Mouse (Mus musculus): ENCODE data around the gene Zscan22.
"Not testable (repeated sequence)": the region's sequence is repeated elsewhere in the genome, so short reads cannot be mapped to it uniquely, and the experiment has no call there.

Zscan22 gene

DNA sequence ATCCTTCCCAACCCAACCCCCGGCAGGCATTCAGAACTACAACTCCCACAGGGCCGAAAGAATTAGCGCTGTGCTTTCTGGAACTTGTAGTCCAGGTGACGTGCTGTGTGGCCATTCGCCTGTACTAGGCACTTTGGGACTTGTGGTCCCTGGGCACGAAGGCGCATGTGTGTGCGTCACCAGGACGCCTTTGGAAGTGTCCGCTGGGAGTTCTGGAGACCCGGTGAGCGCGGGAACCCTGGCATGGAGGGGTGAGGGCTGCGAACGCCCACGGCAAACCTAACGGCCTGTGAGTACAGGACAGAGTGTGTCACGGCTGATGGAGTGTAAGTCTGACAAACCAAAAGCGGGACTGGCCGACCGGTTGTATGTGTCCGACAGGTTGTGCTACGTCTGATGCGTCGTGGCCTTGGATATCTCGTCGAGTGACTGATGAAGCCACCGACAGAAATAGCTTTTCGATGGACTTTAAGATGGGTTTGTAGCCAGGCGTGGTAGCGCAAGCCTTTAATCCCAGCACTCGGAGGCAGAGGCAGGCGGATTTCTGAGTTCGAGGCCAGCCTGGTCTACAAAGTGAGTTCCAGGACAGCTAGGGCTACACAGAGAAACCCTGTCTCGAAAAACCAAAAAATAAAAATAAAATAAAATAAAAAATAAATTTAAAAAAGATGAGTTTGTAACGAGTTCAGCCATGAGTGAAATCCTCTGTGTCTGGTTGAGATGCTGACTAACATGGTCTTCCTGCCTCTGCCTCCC is at the start of gene Zscan22:
Gene Zscan22 (plus strand): TSS at position 161 of the 756 bp plus-strand sequence.
- DNase-seq (ENCODE audit: low spot score in 2 of 2) = peak; percentile 88 to 94

DNA sequence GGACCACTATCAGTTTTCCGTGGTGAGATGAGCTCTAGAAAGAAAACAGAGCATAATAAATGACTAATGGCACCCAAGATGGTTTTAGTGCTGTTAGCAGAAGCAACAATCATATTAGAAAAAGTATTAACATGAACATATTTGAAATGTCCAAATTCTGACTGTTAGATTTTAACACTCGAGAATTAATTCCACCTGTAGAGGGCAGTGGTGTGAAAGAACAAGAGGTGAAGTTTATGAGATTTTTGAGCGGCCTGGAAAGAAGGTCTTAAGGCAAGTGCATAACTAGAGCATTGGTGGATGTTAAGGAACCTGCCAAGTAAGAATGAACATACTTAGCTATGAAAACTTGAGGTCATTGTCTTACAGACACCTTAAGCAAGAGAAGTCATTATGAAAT is 23.3 kb upstream of the Zscan22 start:
- no peak for DNase-seq (ENCODE audit: low spot score in 2 of 2)

DNA sequence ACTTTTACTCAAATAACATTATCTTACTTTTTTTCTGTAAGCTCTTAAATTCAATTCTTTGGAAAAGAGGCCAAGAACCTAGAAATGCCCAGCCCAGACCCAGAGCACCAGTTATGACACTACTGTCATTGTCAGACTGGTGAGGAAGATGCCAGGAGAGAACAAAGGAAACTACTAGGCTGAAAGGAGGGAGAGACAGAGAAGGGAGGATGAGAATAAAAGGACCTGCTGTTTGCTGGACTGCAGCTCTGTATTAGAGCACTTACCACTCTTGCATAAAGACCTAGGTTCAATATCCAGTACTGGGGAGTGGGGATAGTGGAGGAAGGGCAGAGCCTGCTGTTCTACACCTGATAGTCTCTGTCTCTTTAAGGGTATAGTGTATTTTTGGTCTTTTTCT is 17.6 kb upstream of the Zscan22 start:
- no peak for DNase-seq (ENCODE audit: low spot score in 2 of 2)

DNA sequence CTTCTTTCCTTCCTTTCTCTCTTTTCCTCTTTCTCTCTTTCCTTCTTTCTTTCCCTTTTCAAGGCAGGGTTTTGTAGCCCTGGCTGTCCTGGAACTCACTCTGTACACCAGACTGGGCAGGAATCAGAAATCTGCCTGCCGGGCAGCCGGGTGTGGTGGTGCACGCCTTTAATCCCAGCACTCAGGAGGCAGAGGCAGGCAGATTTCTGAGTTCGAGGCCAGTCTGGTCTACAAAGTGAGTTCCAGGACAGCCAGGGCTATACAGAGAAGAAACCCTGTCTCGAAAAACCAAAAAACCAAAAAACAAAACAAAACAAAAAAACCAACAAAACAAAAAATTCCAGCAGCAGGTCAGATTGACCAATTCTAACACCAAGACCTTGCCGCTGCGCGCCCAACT is 17.1 kb upstream of the Zscan22 start:
- DNase-seq (ENCODE audit: low spot score in 2 of 2) = not testable (repeated sequence)

DNA sequence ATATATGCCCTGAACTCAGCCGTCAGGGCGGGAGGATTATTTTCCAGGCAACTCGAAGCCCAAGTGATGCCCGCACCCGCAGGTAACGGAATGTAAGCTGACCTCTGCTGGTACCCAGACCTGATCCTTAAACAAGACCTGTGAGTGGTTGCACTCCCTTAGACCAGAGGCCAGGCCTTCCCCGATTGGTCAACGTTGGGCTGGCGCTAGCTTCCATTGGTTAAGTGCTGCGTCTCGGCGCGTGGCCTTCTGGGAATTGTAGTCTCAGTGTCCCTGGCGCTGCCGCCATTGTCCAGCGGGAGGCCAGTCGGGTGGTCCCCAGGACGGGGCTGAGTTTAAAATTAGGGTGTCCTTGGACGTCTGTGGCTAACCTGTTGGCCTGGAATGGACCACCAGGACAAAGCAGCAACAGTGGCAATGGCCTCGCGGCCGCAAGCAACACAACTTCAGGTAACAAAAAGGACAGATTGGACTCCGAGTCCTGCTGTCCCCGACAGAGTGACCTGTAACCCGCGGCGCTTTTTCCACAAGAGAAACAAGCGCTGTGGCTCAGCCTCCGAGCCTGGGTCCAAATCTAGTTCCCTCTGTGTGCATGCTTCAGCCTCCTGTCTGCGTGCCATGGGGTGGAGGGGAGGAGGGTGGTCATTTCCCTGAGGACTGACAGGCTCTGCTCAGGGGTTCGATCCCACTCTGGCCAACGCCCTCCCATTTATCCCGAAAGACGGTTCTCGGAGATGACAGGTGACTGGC is 16.5 kb upstream of the Zscan22 start, which contains the start of gene Zfp128:
Gene Zfp128 (plus strand): TSS at position 267 of the 750 bp plus-strand sequence.
- peak; percentile 93 to 94 for DNase-seq (ENCODE audit: low spot score in 2 of 2)

DNA sequence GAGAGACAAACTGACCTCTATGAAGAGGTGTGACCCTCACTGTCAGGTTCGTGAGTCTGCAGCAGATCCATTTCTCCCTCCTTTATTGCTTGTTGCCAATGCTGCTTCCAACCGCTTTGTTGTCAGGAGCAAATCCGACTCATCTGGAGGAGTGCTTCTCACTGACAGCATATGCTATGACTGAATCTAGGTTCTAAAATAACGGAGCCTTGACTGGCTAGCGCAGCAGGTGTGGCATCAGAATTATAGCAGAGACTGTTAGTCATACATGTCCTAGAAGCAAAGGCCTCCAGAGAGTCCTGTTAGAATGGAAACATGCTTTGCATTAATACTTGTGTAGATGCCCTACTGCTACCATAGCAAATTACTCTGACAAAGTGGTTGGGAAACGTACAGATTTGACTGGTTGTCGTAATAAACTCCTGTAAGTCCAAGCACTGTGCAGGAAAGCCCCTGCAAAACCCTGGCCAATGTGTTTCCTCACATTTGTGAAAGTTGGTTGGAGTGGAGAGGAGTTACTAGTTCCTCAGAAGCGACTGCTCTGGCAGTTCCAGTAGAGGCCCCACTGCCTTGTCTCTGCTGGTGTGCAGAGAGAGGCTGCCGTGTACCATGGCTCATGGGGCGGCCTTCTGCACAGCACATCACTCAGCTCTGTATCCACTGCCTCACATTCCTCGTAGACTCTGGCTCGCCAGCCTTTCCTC is 10.9 kb upstream of the Zscan22 start:
- no peak for DNase-seq (ENCODE audit: low spot score in 2 of 2)

DNA sequence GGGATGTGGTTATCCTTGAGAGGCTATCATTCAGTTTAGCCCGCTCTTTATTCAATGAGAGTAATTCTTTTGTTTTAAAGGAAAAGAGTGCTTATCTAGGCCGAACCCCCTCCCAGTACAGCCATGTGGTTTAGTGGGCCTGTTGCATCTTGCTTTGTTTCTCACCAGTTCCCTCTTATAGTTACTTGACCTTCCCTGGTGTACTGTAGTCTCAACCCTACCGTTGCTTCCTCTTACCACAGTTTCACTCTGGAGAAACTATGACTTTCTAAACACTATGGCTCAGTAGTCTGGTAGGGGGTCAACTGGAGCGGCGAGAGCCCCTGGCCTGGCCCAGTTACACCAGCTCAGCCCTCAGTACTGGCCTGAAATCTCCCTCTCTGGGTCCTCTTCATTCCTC is 10.0 kb upstream of the Zscan22 start:
- DNase-seq (ENCODE audit: low spot score in 2 of 2) = no peak

DNA sequence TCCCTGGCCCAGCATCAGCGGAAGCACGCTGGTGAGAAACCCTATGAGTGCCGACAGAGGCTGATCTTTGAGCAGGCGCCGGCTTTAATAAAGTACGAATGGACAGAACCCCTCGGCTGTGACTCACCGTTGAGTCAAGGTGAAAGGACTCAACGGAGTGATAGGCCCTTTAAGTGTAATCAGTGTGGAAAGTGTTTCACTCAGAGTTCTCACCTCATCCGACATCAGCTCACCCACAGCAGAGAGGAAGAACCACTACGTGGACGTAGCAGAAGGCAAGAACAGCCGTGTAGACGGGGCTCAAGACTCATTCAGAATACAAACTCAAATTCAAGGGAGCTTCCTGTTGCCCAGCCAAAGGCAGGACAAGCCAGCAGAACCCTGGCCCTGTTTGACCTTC is 6.7 kb upstream of the Zscan22 start:
- DNase-seq (ENCODE audit: low spot score in 2 of 2) = no peak

DNA sequence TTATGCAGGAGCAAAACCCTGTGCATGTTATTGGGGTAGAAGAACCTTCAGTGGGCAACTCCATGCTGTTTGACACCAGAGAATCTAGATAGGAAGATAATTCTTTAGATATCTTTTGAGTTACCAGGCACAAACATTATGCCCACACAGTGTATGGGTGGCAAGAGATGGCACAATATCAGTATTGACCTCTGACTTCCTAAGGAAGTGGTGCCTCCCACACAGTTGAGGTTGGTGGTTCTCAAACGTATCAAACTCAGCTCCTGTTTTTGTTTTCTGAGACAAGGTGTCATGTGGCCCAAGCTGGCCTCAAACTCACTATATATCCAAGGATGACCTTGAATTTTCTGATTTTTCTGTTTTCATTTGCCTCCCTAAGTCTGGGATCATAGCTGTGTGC is 6.3 kb upstream of the Zscan22 start:
- no peak for DNase-seq (ENCODE audit: low spot score in 2 of 2)

DNA sequence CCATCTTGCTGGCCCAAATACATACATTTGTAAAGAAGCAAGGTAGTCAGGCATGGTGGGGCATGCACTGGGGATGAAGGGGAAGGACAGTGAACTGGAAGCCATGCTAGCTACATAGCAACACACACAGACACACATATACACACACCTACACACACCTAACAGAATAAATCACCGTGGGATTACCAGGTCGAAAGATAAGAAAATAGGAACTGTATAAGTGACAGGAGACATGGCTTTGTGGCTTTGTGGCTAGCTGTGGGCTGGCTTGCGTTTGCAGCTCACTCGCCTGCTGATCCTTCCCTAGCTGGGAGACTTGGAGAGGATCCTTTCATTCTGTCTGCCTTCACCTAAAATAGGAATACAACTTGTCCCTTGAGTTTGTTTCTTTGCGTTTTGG is 3.9 kb downstream of the Zscan22 start:
- DNase-seq (ENCODE audit: low spot score in 2 of 2) = no peak

DNA sequence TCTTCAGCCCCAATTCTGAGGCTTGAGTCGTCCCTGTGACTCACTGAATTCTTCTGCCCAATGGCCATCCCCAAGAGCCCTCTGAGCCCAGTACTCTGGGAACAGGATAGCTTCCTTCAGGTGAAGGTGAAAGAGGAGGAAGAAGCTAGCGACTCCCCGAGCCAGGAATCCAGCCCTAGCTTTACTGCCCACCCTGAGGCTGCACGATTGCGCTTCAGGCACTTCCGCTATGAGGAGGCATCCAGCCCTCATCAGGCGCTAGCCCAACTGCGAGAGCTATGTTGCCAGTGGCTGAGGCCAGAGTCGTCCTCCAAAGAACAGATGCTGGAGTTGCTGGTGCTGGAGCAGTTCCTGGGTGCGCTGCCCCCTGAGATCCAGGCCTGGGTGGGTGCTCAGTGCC is 6.0 kb downstream of the Zscan22 start:
- DNase-seq (ENCODE audit: low spot score in 2 of 2) = no peak

DNA sequence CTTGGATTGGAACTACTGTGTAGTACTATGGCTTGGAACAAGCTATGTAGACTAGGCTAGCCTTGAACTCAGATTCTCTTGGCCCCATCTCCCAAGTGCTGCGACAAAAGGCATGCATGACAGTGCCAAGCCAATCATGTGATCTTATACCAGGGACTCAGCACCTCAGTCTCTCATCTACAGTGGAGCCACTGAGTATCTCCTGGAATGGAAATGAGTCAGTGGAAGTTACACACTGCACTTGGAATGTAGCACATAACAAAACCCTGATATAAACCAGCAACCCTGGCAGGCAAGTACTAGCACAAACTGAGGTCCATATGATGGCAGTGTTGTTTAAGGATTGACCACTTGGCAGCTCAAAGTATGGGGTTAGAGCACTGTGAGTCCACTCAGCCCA is 7.5 kb downstream of the Zscan22 start:
- no peak for DNase-seq (ENCODE audit: low spot score in 2 of 2)

DNA sequence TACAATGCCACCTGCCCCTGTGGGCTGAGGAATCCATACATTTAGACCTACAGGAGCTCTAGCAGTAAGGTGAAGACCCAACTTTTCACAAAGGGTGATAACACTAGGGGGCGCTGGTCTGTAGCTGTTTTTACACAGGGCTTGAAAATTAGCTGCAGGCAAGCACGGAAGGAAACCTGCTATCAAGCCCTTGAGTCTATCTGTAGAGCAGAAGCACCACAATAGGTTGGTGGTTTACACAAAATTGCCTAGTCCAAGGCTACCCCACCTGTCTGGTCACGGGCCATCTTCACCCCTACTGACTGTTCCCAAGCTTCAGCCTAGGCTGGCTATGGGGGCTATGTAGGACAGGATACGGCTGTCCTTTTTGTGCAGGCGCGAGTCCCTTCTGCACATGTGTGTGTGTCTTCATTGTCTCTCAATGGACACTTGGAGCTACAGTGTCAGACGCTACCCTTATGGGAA is 11.9 kb downstream of the Zscan22 start:
- peak; percentile 55 to 70 for DNase-seq (ENCODE audit: low spot score in 2 of 2)

DNA sequence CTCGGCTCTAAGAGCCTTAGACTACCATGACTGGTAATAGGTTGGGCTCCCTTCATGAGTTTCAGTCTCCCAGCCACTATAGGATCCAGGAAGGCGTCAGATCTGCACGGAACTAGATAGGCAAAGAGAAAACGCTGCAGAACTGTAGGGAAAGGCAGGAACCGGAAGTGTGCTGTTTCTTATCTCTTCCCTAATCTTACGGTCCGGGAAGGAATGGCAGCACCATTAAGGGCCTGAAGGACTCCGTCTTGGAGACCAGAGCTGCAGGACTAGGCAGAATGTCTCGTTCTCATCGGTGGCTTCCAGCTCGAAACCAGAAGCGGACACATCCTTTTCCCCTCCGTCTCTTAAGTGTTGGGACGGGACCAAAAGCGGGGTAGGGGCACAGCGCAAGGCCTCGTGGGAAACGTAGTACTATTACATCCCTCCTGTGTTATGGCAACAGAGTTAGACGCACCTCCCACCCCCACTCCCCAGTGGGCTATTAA is 12.6 kb downstream of the Zscan22 start:
- peak; percentile 50 to 61 for DNase-seq (ENCODE audit: low spot score in 2 of 2)

DNA sequence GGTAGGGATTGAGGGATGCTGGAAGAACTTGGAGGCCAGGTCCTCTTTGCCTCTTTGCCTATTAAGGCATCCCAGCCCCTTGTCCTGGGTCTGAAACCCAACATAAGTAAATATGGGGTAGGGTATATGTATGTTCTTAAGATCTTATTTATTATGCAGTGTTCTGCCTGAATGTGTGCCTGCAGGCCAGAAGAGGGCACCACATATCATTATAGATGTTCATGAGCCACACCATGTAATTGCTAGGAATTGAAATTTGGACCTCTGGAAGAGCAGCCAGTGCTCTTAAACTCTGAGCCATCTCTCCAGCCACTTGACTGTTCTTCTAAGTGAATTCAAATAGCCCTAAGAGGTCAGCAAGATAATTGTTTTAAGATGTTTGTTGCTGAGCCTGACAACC is 15.9 kb downstream of the Zscan22 start:
- no peak for DNase-seq (ENCODE audit: low spot score in 2 of 2)

DNA sequence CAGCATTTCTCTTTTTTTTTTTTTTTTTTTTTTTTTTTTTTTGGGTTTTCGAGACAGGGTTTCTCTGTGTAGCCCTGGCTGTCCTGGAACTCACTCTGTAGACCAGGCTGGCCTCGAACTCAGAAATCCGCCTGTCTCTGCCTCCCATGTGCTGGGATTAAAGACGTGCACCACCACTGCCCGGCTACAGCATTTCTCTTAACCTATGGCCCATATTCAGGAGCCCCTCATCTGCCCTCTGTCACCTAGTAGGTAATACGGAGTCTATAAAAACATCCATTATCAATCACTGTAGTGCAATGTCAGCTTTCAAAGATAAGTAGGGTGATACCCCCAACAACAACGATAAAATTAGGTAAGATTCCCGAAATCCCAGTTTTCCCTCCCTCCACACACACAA is 22.9 kb downstream of the Zscan22 start:
- DNase-seq (ENCODE audit: low spot score in 2 of 2) = not testable (repeated sequence)

DNA sequence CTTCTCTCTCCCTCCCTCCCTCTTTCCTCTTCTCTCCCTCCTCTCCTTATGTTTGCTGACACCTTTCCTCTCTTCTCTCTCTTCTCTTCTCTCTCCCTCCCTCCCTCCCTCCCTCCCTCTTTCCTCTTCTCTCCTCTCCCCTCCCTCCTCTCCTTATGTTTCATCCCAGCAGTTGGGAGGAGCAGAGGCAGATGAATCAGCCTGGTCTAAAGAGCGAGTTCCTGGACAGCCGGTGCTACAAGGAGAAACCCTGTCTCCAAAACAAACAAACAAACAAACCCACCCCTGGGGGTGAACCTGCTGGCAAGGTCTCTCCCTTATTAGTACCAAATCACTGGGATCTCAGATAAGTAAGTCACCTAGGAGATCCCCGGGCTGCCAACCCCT is 23.7 kb downstream of the Zscan22 start:
- peak in 1 of 2 experiments; percentile 26 for DNase-seq (ENCODE audit: low spot score in 2 of 2)

DNA sequence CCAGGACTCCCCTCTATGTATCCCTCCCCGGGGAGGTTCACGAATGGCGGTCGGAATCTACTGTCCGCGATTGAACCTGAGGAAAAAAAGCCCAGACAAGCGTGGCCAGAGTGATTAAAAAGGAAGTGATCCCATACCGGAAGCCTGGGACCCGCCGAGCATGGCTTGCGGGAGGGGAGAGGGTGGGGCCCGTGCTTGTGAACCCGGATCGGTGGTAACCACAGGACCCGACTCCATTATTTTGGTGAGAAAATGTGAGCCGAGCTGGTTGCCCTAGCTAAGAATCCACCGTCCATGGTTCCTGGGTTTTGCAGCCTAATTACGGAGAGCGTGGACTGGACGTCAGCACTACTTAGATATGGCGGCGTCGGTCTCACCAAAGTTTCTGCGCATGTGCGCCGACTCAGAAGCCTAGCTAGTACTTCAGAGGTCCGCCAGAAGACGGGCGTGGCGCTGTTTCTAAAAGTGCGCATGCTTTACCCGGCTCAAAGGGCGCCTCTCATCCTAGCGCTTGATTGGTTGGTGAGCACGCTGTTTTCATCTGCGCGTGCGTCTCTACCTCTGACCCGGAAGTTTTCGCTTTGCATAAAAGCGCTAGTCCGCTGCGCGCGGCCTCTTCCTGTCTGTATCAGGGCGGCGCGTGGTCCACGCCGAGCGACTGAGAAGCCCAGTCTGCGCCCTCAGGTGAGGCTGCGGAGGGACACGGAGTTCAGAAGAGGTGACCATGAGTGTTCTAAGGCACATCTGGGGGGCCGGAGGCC is 24.3 kb downstream of the Zscan22 start, which contains the start of gene Rps5:
Gene Rps5 (plus strand): TSS at position 586 of the 761 bp plus-strand sequence.
- DNase-seq (ENCODE audit: low spot score in 2 of 2) = peak; percentile 98

DNA sequence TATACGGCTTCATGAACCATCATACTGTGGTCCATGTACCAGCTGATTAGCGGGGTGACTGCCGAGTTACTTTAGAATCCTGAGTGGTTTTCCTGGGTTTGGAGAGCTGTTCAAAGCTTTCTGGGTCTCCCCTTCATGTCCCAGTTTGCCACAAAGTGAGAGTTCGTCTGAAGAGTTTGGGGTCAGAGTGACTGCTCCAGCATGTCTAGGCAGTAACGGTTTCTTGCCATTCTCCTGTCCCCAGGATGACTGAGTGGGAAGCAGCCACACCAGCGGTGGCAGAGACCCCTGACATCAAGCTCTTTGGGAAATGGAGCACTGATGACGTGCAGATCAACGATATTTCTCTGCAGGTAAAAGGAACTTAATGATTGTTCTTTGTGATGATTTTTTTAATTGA is 25.1 kb downstream of the Zscan22 start:
- no peak for DNase-seq (ENCODE audit: low spot score in 2 of 2)

DNA sequence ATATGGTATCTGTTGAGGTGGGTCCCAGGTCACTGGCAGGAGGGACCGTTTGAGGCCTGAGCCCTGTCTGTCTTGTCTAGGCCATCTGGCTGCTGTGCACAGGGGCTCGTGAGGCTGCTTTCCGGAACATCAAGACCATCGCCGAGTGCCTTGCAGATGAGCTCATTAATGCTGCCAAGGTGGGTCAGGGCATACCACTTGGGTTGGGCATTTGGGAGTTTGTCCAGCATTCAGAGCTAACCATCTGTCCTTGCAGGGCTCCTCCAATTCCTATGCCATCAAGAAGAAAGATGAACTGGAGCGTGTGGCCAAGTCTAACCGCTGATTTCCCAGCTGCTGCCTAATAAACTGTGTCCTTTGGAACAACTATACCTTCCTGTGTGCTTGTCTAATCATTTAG is 28.7 kb downstream of the Zscan22 start:
- no peak for DNase-seq (ENCODE audit: low spot score in 2 of 2)

DNA sequence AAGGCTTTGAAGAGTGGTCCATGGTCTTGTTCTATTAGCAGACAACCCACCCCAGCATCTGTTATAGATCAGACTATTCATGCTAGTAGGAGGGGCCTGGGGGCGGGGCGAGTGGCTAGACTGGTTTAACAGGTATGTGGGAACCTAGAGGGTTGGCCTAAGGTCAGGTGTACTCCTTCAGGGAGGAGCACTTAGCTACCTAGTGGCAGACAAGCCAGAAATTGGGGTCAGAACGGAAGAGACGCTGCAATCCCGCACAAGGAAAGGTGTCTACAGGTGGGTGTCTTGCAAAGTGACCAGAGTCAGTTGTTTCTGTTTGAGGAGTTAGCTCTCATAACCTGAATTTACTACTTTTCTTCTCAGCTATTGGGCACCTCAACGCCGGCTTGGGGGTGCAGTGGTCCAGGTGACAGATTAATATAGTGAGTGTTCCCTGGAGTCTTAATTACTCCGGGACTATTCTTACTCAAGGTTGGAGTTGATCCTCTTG is 29.6 kb downstream of the Zscan22 start, which contains the start of gene Rnf225:
Gene Rnf225 (plus strand): TSS at position 226 of the 490 bp plus-strand sequence.
- DNase-seq (ENCODE audit: low spot score in 2 of 2) = no peak

Measured in frontal cortex, postnatal 14 days (tissue).